Mouse (Mus musculus): ENCODE results near the gene Abi3bp.
A peak's percentile ranks its signal among the peaks of the same experiment; 100 is the strongest.

Abi3bp gene

GRCm38 (mm10) chr16:56477677-56478574 lies at the start of gene Abi3bp:
Gene Abi3bp (plus strand): TSS chr16:56477878.
- no peak for DNase-seq (ENCODE audit: inconsistent ontology term)

- DNase-seq (ENCODE audit: inconsistent ontology term) = no peak
Measured at GRCm38 (mm10) chr16:56435293-56436185, 42.1 kb upstream of the Abi3bp start.

GRCm38 (mm10) chr16:56440243-56440642 lies 37.4 kb upstream of the Abi3bp start:
- no peak for DNase-seq (ENCODE audit: inconsistent ontology term)

GRCm38 (mm10) chr16:56441113-56441512 lies 36.6 kb upstream of the Abi3bp start:
- DNase-seq (ENCODE audit: inconsistent ontology term) = no peak

GRCm38 (mm10) chr16:56441658-56442344 lies 35.9 kb upstream of the Abi3bp start:
- DNase-seq (ENCODE audit: inconsistent ontology term) = no peak

GRCm38 (mm10) chr16:56451482-56451881 lies 26.2 kb upstream of the Abi3bp start:
- no peak for DNase-seq (ENCODE audit: inconsistent ontology term)

- DNase-seq (ENCODE audit: inconsistent ontology term) = no peak
Measured at GRCm38 (mm10) chr16:56451923-56452322, 25.8 kb upstream of the Abi3bp start.

- DNase-seq (ENCODE audit: inconsistent ontology term) = no peak
Measured at GRCm38 (mm10) chr16:56458052-56458754, 19.5 kb upstream of the Abi3bp start.

GRCm38 (mm10) chr16:56473160-56473559 lies 4.5 kb upstream of the Abi3bp start:
- DNase-seq (ENCODE audit: inconsistent ontology term) = peak; percentile 69

- DNase-seq (ENCODE audit: inconsistent ontology term) = no peak
Measured at GRCm38 (mm10) chr16:56475676-56476075, 2.0 kb upstream of the Abi3bp start.

- peak; percentile 66 for DNase-seq (ENCODE audit: inconsistent ontology term)
Measured at GRCm38 (mm10) chr16:56478575-56479191, 1.0 kb downstream of the Abi3bp start.

GRCm38 (mm10) chr16:56483466-56483865 lies 5.8 kb downstream of the Abi3bp start:
- no peak for DNase-seq (ENCODE audit: inconsistent ontology term)

- DNase-seq (ENCODE audit: inconsistent ontology term) = peak; percentile 79
Measured at GRCm38 (mm10) chr16:56486461-56486860, 8.8 kb downstream of the Abi3bp start.

- no peak for DNase-seq (ENCODE audit: inconsistent ontology term)
Measured at GRCm38 (mm10) chr16:56490861-56491260, 13.2 kb downstream of the Abi3bp start.

GRCm38 (mm10) chr16:56495266-56495665 lies 17.6 kb downstream of the Abi3bp start:
- DNase-seq (ENCODE audit: inconsistent ontology term) = no peak

- no peak for DNase-seq (ENCODE audit: inconsistent ontology term)
Measured at GRCm38 (mm10) chr16:56496743-56497142, 19.1 kb downstream of the Abi3bp start.

- DNase-seq (ENCODE audit: inconsistent ontology term) = no peak
Measured at GRCm38 (mm10) chr16:56498680-56499079, 21.0 kb downstream of the Abi3bp start.

- DNase-seq (ENCODE audit: inconsistent ontology term) = no peak
Measured at GRCm38 (mm10) chr16:56500441-56500840, 22.8 kb downstream of the Abi3bp start.

GRCm38 (mm10) chr16:56501101-56501500 lies 23.4 kb downstream of the Abi3bp start:
- peak; percentile 29 for DNase-seq (ENCODE audit: inconsistent ontology term)

GRCm38 (mm10) chr16:56501513-56501912 lies 23.8 kb downstream of the Abi3bp start:
- DNase-seq (ENCODE audit: inconsistent ontology term) = peak; percentile 52

- DNase-seq (ENCODE audit: inconsistent ontology term) = no peak
Measured at GRCm38 (mm10) chr16:56502134-56502533, 24.5 kb downstream of the Abi3bp start.
